Mouse (Mus musculus) testis, adult 2 months (tissue): Measurements from ENCODE around the gene Tectb.

ENCODE experiments used
- CTCF ChIP-seq: fragments of 200-500 bp; IDR thresholded peaks from 2 replicates; pipeline ENCODE4 v1.5.1; 2012; ENCODE audit warnings: low read depth, mild to moderate bottlenecking, inconsistent platforms, low read length, moderate library complexity; ENCODE audit not compliant: control insufficient read depth, insufficient read depth, insufficient replicate concordance
- POLR2A ChIP-seq: fragments of 200-500 bp; IDR thresholded peaks from 2 replicates; pipeline ENCODE4 v1.6.1; 2012; ENCODE audit warnings: low read depth, mild to moderate bottlenecking, inconsistent platforms, low read length, moderate library complexity; ENCODE audit not compliant: control insufficient read depth

DNA sequence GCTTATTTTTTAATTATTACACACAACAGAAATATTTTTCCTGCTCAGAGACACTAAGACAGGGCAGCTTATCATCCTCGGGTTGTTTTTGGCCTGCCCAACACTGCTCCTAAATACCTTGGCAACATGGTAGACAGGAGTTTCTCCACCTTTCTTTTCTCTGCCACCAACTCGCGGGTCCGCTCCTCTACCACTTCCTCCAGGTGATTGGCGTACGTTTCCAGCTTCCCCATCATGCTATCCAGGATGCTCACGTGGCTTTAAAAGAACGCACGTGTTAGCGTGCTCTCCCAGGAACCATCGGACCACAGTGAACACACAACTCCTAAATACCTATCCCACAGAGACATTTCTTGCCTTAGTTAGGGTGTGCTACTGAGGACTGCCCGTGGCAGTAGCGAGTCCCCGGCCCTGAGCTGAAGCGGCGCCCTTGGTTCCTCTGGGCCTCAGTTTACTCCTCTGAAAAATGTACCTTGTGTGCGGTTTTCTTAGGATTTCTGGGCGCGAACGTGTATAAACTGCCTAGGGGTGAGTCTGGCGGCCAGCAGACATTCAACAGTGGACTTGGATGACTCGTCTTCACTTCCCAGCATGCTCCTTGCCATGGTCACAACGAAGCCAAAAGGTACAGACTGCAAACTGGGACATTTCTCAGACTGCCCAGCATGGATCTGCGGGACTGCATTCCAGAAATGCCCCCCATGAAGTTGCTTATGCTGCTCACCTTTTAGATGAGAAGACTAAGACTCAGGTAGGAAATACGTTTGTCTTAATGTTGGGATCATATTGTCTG lies 27.4 kb downstream of the Tectb start:
- TF ChIP-seq POLR2A (no peak), CTCF (no peak)
